Mouse (Mus musculus): ENCODE measurements at regions not wholly inside any gene's neighbourhood (a gene's known extent, or its start where the extent isn't known, plus 50 kb on each side); places are given as distances from the start of the nearest gene placed in this dataset.
"Not testable (repeated sequence)": the region's sequence is repeated elsewhere in the genome, so short reads cannot be mapped to it uniquely, and the experiment has no call there.

GRCm38 (mm10) chr11:121894801-121895200 lies 64.8 kb downstream of the Ptchd3 start:
- Histone ChIP-seq H3K9ac (ENCODE audit: low read depth, low read length) (no peak overlapping the region), H3K79me2 (ENCODE audit: control insufficient read depth, insufficient read depth, low read length) (no peaks in the 10 kb centered on the region), H3K4me3 (ENCODE audit: insufficient read depth, low read depth, low read length) (no peak overlapping the region), H3K36me3 (ENCODE audit: control insufficient read depth, insufficient read depth, low read length) (no peaks in the 10 kb centered on the region), H3K27ac (replicated peaks; ENCODE audit: insufficient read depth, low read depth, low read length) (no peak overlapping the region), H3K27me3 (ENCODE audit: control insufficient read depth, insufficient read depth, low read length) (no peaks in the 10 kb centered on the region), H3K4me1 (ENCODE audit: control insufficient read depth, insufficient read depth, low read length) (no peaks in the 10 kb centered on the region)
- DNase-seq (ENCODE audit: extremely low read depth, low read depth, low spot score), result no peak
- TF ChIP-seq CTCF (IDR thresholded peaks at IDR 0.05; ENCODE audit: low read depth, low read length), result no peak
- TF ChIP-seq POLR2A (IDR thresholded peaks at IDR 0.05; ENCODE audit: extremely low read depth, insufficient read depth, low read length), result no peak
- whole genome bisulfite sequencing, result 96% methylated on average over 4 of the region's 4 CpGs

GRCm38 (mm10) chr11:121904393-121904792 lies 74.3 kb downstream of the Ptchd3 start:
- H3K9ac ChIP-seq (ENCODE audit: low read depth, low read length); H3K4me3 ChIP-seq (ENCODE audit: insufficient read depth, low read depth, low read length); H3K4me1 ChIP-seq (ENCODE audit: control insufficient read depth, insufficient read depth, low read length); H3K36me3 ChIP-seq (ENCODE audit: control insufficient read depth, insufficient read depth, low read length); DNase-seq (ENCODE audit: extremely low read depth, low read depth, low spot score); H3K27ac ChIP-seq (replicated peaks; ENCODE audit: insufficient read depth, low read depth, low read length); H3K27me3 ChIP-seq (ENCODE audit: control insufficient read depth, insufficient read depth, low read length); H3K79me2 ChIP-seq (ENCODE audit: control insufficient read depth, insufficient read depth, low read length): not testable (repeated sequence)
- 73% methylated on average over 6 of the region's 6 CpGs for WGBS

GRCm38 (mm10) chr11:121924631-121925030 lies 94.6 kb downstream of the Ptchd3 start:
- not testable (repeated sequence) for H3K36me3 ChIP-seq (ENCODE audit: control insufficient read depth, insufficient read depth, low read length); H3K4me3 ChIP-seq (ENCODE audit: insufficient read depth, low read depth, low read length); H3K27me3 ChIP-seq (ENCODE audit: control insufficient read depth, insufficient read depth, low read length); H3K9ac ChIP-seq (ENCODE audit: low read depth, low read length); H3K4me1 ChIP-seq (ENCODE audit: control insufficient read depth, insufficient read depth, low read length); H3K79me2 ChIP-seq (ENCODE audit: control insufficient read depth, insufficient read depth, low read length); H3K27ac ChIP-seq (replicated peaks; ENCODE audit: insufficient read depth, low read depth, low read length); DNase-seq (ENCODE audit: extremely low read depth, low read depth, low spot score)
- WGBS, result 89% methylated on average over 10 of the region's 10 CpGs

GRCm38 (mm10) chr11:121925043-121925442 lies 95.0 kb downstream of the Ptchd3 start:
- WGBS, result 46% methylated on average over 16 of the region's 16 CpGs
- H3K79me2 ChIP-seq (ENCODE audit: control insufficient read depth, insufficient read depth, low read length); H3K4me1 ChIP-seq (ENCODE audit: control insufficient read depth, insufficient read depth, low read length); H3K27ac ChIP-seq (replicated peaks; ENCODE audit: insufficient read depth, low read depth, low read length); H3K36me3 ChIP-seq (ENCODE audit: control insufficient read depth, insufficient read depth, low read length); DNase-seq (ENCODE audit: extremely low read depth, low read depth, low spot score); H3K4me3 ChIP-seq (ENCODE audit: insufficient read depth, low read depth, low read length); H3K27me3 ChIP-seq (ENCODE audit: control insufficient read depth, insufficient read depth, low read length); H3K9ac ChIP-seq (ENCODE audit: low read depth, low read length): not testable (repeated sequence)

GRCm38 (mm10) chr11:121951726-121952125 lies 121.7 kb downstream of the Ptchd3 start:
- H3K27me3 ChIP-seq (ENCODE audit: control insufficient read depth, insufficient read depth, low read length); H3K79me2 ChIP-seq (ENCODE audit: control insufficient read depth, insufficient read depth, low read length); H3K4me3 ChIP-seq (ENCODE audit: insufficient read depth, low read depth, low read length); H3K4me1 ChIP-seq (ENCODE audit: control insufficient read depth, insufficient read depth, low read length); DNase-seq (ENCODE audit: extremely low read depth, low read depth, low spot score); H3K36me3 ChIP-seq (ENCODE audit: control insufficient read depth, insufficient read depth, low read length); H3K9ac ChIP-seq (ENCODE audit: low read depth, low read length); H3K27ac ChIP-seq (replicated peaks; ENCODE audit: insufficient read depth, low read depth, low read length): not testable (repeated sequence)
- WGBS, result 67% methylated on average over 6 of the region's 6 CpGs

- not testable (repeated sequence) for H3K27ac ChIP-seq (replicated peaks; ENCODE audit: insufficient read depth, low read depth, low read length); H3K36me3 ChIP-seq (ENCODE audit: control insufficient read depth, insufficient read depth, low read length); H3K27me3 ChIP-seq (ENCODE audit: control insufficient read depth, insufficient read depth, low read length); H3K9ac ChIP-seq (ENCODE audit: low read depth, low read length); DNase-seq (ENCODE audit: extremely low read depth, low read depth, low spot score); H3K79me2 ChIP-seq (ENCODE audit: control insufficient read depth, insufficient read depth, low read length); H3K4me1 ChIP-seq (ENCODE audit: control insufficient read depth, insufficient read depth, low read length); H3K4me3 ChIP-seq (ENCODE audit: insufficient read depth, low read depth, low read length)
- WGBS, result 26% methylated on average over 20 of the region's 20 CpGs
Observed at GRCm38 (mm10) chr11:121956367-121957235, 126.6 kb downstream of the Ptchd3 start.

GRCm38 (mm10) chr11:121958735-121959134 lies 128.7 kb downstream of the Ptchd3 start:
- H3K79me2 ChIP-seq (ENCODE audit: control insufficient read depth, insufficient read depth, low read length); H3K4me3 ChIP-seq (ENCODE audit: insufficient read depth, low read depth, low read length); H3K27ac ChIP-seq (replicated peaks; ENCODE audit: insufficient read depth, low read depth, low read length); H3K9ac ChIP-seq (ENCODE audit: low read depth, low read length); H3K27me3 ChIP-seq (ENCODE audit: control insufficient read depth, insufficient read depth, low read length); H3K36me3 ChIP-seq (ENCODE audit: control insufficient read depth, insufficient read depth, low read length); H3K4me1 ChIP-seq (ENCODE audit: control insufficient read depth, insufficient read depth, low read length); DNase-seq (ENCODE audit: extremely low read depth, low read depth, low spot score): not testable (repeated sequence)
- 85% methylated on average over 5 of the region's 5 CpGs for WGBS

GRCm38 (mm10) chr11:121964111-121964510 lies 134.1 kb downstream of the Ptchd3 start:
- H3K4me1 ChIP-seq (ENCODE audit: control insufficient read depth, insufficient read depth, low read length); H3K27ac ChIP-seq (replicated peaks; ENCODE audit: insufficient read depth, low read depth, low read length); H3K79me2 ChIP-seq (ENCODE audit: control insufficient read depth, insufficient read depth, low read length); H3K4me3 ChIP-seq (ENCODE audit: insufficient read depth, low read depth, low read length); H3K9ac ChIP-seq (ENCODE audit: low read depth, low read length); H3K36me3 ChIP-seq (ENCODE audit: control insufficient read depth, insufficient read depth, low read length); H3K27me3 ChIP-seq (ENCODE audit: control insufficient read depth, insufficient read depth, low read length); DNase-seq (ENCODE audit: extremely low read depth, low read depth, low spot score): not testable (repeated sequence)

GRCm38 (mm10) chr11:121965911-121966310 lies 135.9 kb downstream of the Ptchd3 start:
- not testable (repeated sequence) for H3K36me3 ChIP-seq (ENCODE audit: control insufficient read depth, insufficient read depth, low read length); H3K79me2 ChIP-seq (ENCODE audit: control insufficient read depth, insufficient read depth, low read length); H3K9ac ChIP-seq (ENCODE audit: low read depth, low read length); H3K4me1 ChIP-seq (ENCODE audit: control insufficient read depth, insufficient read depth, low read length); H3K27ac ChIP-seq (replicated peaks; ENCODE audit: insufficient read depth, low read depth, low read length); H3K27me3 ChIP-seq (ENCODE audit: control insufficient read depth, insufficient read depth, low read length); H3K4me3 ChIP-seq (ENCODE audit: insufficient read depth, low read depth, low read length)
- WGBS, result 3% methylated on average over 1 of the region's 1 CpGs
- peak; percentile 22 for DNase-seq (ENCODE audit: extremely low read depth, low read depth, low spot score)
